In genomic region chr10:103046623-103047022, GRCm38 (mm10) we compare ENCODE assay signal across 23 mouse cellular contexts. TPM values are rescaled to one million over a fixed set of nuclear protein-coding genes. Genes with fewer than 3 reads are reported as not detected.
"Had no signal": no experiment of that assay in that cellular context is flagged by ENCODE, and none has a peak within 500 bp of the region (broad histone marks: within the 10 kb centered on the region; RNA-seq: fewer than 3 reads in every experiment).

No protein-coding gene starts in this region.

- H3K36me3 ChIP-seq: midbrain, embryonic 10.5 days; midbrain, embryonic 13.5 days; midbrain, embryonic 15.5 days; neural tube, embryonic 13.5 days; neural tube, embryonic 15.5 days had no signal

- H3K4me1 ChIP-seq: midbrain, embryonic 10.5 days; midbrain, embryonic 13.5 days; midbrain, embryonic 15.5 days; neural tube, embryonic 13.5 days; neural tube, embryonic 15.5 days had no signal

- H3K9ac ChIP-seq: lung, embryonic 14.5 days; midbrain, embryonic 13.5 days; midbrain, embryonic 15.5 days; neural tube, embryonic 13.5 days; neural tube, embryonic 15.5 days had no signal

- H3K27ac ChIP-seq: midbrain, embryonic 10.5 days; midbrain, embryonic 13.5 days; midbrain, embryonic 15.5 days; neural tube, embryonic 13.5 days; neural tube, embryonic 15.5 days had no signal

- H3K27me3 ChIP-seq: midbrain, embryonic 13.5 days; midbrain, embryonic 15.5 days; neural tube, embryonic 13.5 days; neural tube, embryonic 15.5 days had no signal

- H3K9me3 ChIP-seq: midbrain, embryonic 10.5 days; midbrain, embryonic 13.5 days; midbrain, embryonic 15.5 days; neural tube, embryonic 13.5 days; neural tube, embryonic 15.5 days had no signal

- DNase-seq: lung, adult 18-20 months; lung, embryonic 14.5 days; lung, postnatal 10 days; lung, postnatal 4 days; retina, postnatal 1 day; right cerebral cortex, adult 18-20 months; right cerebral cortex, postnatal 25 days; right cerebral cortex, postnatal 4 days; spleen, adult 18-20 months; thymus, adult 18-20 months; thymus, postnatal 14 days; thymus, postnatal 36 days had no signal

- ATAC-seq: midbrain, embryonic 13.5 days; midbrain, embryonic 15.5 days had no signal

- H3K4me3 ChIP-seq: midbrain, embryonic 10.5 days; midbrain, embryonic 13.5 days; midbrain, embryonic 15.5 days; myocyte; neural tube, embryonic 13.5 days; neural tube, embryonic 15.5 days had no signal

- H3K4me2 ChIP-seq: lung, embryonic 14.5 days; midbrain, embryonic 13.5 days; midbrain, embryonic 15.5 days; neural tube, embryonic 13.5 days; neural tube, embryonic 15.5 days had no signal

RNA-seq across cellular contexts. Expression of gene Alx1, which starts 16.6 kb away (rescaled TPM):
- total RNA-seq: megakaryocyte, adult 5-6 weeks; megakaryocyte-erythroid progenitor cell, adult 5-6 weeks had no signal
- polyA plus RNA-seq: liver, embryonic 16.5 days; small intestine, adult 2 months; stomach, embryonic 14.5 days had no signal
